Mouse (Mus musculus) bone marrow, adult 2 months (tissue): ENCODE data around the gene Gm3002.
"Not testable (repeated sequence)": the region's sequence is repeated elsewhere in the genome, so short reads cannot be mapped to it uniquely, and the experiment has no call there.

Experiments
- CTCF ChIP-seq: fragments of 200-500 bp; IDR thresholded peaks from 2 replicates; pipeline ENCODE4 v1.5.1; 2011; ENCODE audit warnings: low read length, control low read depth; ENCODE audit not compliant: control insufficient read depth, insufficient read depth
- POLR2A ChIP-seq: fragments of 200-500 bp; IDR thresholded peaks from 2 replicates; pipeline ENCODE4 v1.6.1; 2011; ENCODE audit warnings: low read depth, mild to moderate bottlenecking, control low read depth, low read length, borderline replicate concordance; ENCODE audit not compliant: control insufficient read depth

GRCm38 (mm10) chr14:3963247-3963646, 153.4 kb downstream of the Gm3002 start, which contains the start of gene Gm3095:
- TF ChIP-seq CTCF, POLR2A: not testable (repeated sequence)
